Mouse (Mus musculus) B cell, adult 2 months (primary cell): Measurements from ENCODE around the gene Dlx6.

Experiments used
- DNase-seq, 2 experiments: peaks; one replicate each; pipeline ENCODE4 v3.0.0; 2022

The Dlx6 gene

GRCm38 (mm10) chr6:6860411-6861085 is 2.6 kb upstream of the Dlx6 start:
- DNase-seq = no peak

GRCm38 (mm10) chr6:6861086-6861797 is 1.9 kb upstream of the Dlx6 start:
- no peak for DNase-seq

GRCm38 (mm10) chr6:6861798-6862428 is 1.2 kb upstream of the Dlx6 start:
- no peak for DNase-seq

- DNase-seq = no peak
These were observed 523 bp upstream of the Dlx6 start for GRCm38 (mm10) chr6:6862611-6863010.

- no peak for DNase-seq
These were observed 821 bp downstream of the Dlx6 start for GRCm38 (mm10) chr6:6863955-6864354.

GRCm38 (mm10) chr6:6864441-6865440 is 1.6 kb downstream of the Dlx6 start:
- no peak for DNase-seq

GRCm38 (mm10) chr6:6867031-6867430 is 3.9 kb downstream of the Dlx6 start:
- DNase-seq = no peak

- DNase-seq = no peak
These were observed 6.0 kb downstream of the Dlx6 start for GRCm38 (mm10) chr6:6869041-6869685.

GRCm38 (mm10) chr6:6869961-6870800 is 7.0 kb downstream of the Dlx6 start:
- DNase-seq = no peak

GRCm38 (mm10) chr6:6870876-6871420 is 7.8 kb downstream of the Dlx6 start:
- no peak for DNase-seq

GRCm38 (mm10) chr6:6871692-6872091 is 8.6 kb downstream of the Dlx6 start:
- no peak for DNase-seq

GRCm38 (mm10) chr6:6872873-6873272 is 9.7 kb downstream of the Dlx6 start:
- DNase-seq = no peak

- no peak for DNase-seq
These were observed 10.4 kb downstream of the Dlx6 start for GRCm38 (mm10) chr6:6873476-6874072.

- DNase-seq = no peak
These were observed 11.1 kb downstream of the Dlx6 start for GRCm38 (mm10) chr6:6874073-6874771.

- no peak for DNase-seq
These were observed 12.0 kb downstream of the Dlx6 start for GRCm38 (mm10) chr6:6875136-6875535.

GRCm38 (mm10) chr6:6875676-6876075 is 12.5 kb downstream of the Dlx6 start:
- DNase-seq = no peak

GRCm38 (mm10) chr6:6876231-6876630 is 13.1 kb downstream of the Dlx6 start:
- no peak for DNase-seq

GRCm38 (mm10) chr6:6876731-6877130 is 13.6 kb downstream of the Dlx6 start:
- DNase-seq = no peak

GRCm38 (mm10) chr6:6877346-6877910 is 14.3 kb downstream of the Dlx6 start:
- no peak for DNase-seq
